ENCODE assay signal across 13 mouse cellular contexts in the genomic region with DNA sequence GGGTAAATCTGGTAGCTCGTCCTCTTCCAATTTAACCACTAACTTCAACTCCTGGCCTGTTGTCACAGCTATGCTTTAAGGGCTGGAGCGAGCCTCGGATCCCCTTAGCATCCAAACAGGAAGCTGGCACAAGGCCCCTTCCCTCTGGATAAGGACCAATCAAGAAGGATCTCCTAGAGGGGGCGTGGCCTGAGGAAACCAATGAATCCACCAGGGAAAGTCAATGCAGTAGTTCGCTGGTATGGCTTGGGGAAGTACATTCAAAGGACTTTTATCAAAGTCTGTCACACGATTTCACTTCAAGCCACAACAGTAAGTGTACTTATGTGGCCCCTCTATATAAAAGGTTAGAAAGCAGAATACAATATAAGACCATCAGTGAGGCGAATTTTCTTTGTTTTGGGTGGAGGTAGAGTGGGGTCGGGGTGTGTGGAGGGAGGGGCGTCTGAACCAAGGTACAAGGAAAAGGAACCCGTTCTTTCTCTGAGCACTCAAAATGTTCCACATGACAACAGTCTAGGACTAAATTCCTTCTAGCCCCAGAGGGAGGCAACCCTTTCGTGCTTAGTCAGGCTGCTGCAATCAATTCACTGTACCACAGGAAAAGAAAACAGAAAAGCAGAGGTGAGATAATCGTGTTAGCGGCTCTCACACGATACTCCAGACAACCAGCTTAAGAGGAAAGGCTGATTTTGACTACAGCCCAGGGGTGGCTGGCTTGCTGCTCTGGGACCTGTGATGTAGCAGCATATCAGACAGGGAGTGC. TPM values are rescaled to one million over a fixed set of nuclear protein-coding genes. Genes with fewer than 3 reads are reported as not detected.
A peak's percentile ranks its signal among the peaks of the same experiment; 100 is the strongest.
DNase-seq lines count a peak whose midpoint lies in the region; ATAC-seq and TF ChIP-seq lines count a peak whose summit lies in the region.
"Had no signal": no experiment of that assay in that cellular context is flagged by ENCODE, and none has a peak within 500 bp of the region (broad histone marks: within the 10 kb centered on the region; RNA-seq: fewer than 3 reads in every experiment).

No protein-coding gene starts in this region.

- no peak overlapping the region for H3K27ac ChIP-seq in heart, embryonic 14.5 days (replicated peaks in 1 of 2; ENCODE audit: control insufficient read depth in 1 of 2, insufficient read depth in 1 of 2, low read depth in 2 of 2, low read length in 2 of 2)
- no peak overlapping the region for H3K27ac ChIP-seq in midbrain, embryonic 14.5 days (replicated peaks; ENCODE audit: low read depth, low read length)
- H3K27ac ChIP-seq in midbrain, embryonic 10.5 days (replicated peaks), result no peak overlapping the region
- H3K27ac ChIP-seq in liver, embryonic 16.5 days (ENCODE audit: low read length), result no peak overlapping the region
- H3K27ac ChIP-seq in gastrocnemius, adult 2 months, result no peak overlapping the region
- H3K27ac ChIP-seq in forebrain, embryonic 10.5 days, result no peak overlapping the region
- H3K27ac ChIP-seq: macrophage; stomach, embryonic 15.5 days had no signal

- H3K27me3 ChIP-seq in heart, embryonic 14.5 days (ENCODE audit: control insufficient read depth, insufficient read depth, low read length), result no peaks in the 10 kb centered on the region; the same call in 1 of the 2 replicates
- no peaks in the 10 kb centered on the region for H3K27me3 ChIP-seq in midbrain, embryonic 14.5 days (ENCODE audit: control insufficient read depth, insufficient read depth, low read length)
- H3K27me3 ChIP-seq in midbrain, embryonic 10.5 days (ENCODE audit: low read depth, poor library complexity, severe bottlenecking), result no peaks in the 10 kb centered on the region
- no peaks in the 10 kb centered on the region for H3K27me3 ChIP-seq in liver, embryonic 16.5 days (ENCODE audit: control insufficient read depth, insufficient read depth, low read depth, low read length)
- H3K27me3 ChIP-seq in forebrain, embryonic 10.5 days (ENCODE audit: poor library complexity, severe bottlenecking), result no peaks in the 10 kb centered on the region
- H3K27me3 ChIP-seq: stomach, embryonic 15.5 days had no signal

- no peak for TF ChIP-seq CTCF in gastrocnemius, adult 2 months (IDR thresholded peaks at IDR 0.05)

- 39% methylated on average over 14 of the region's 14 CpGs for WGBS in heart, embryonic 14.5 days
- 66% methylated on average over 14 of the region's 14 CpGs for WGBS in midbrain, embryonic 14.5 days
- 64% methylated on average over 14 of the region's 14 CpGs for WGBS in midbrain, embryonic 10.5 days
- WGBS in liver, embryonic 16.5 days (ENCODE audit: insufficient replicate concordance), result 36% methylated on average over 14 of the region's 14 CpGs
- 67% methylated on average over 14 of the region's 14 CpGs for WGBS in forebrain, embryonic 10.5 days

- no peak overlapping the region for H3K4me3 ChIP-seq in heart, embryonic 14.5 days (ENCODE audit: control insufficient read depth in 1 of 2, insufficient read depth in 1 of 2, low read depth in 1 of 2, low read length in 2 of 2)
- H3K4me3 ChIP-seq in midbrain, embryonic 14.5 days (replicated peaks; ENCODE audit: low read depth, low read length), result no peak overlapping the region
- no peak overlapping the region for H3K4me3 ChIP-seq in midbrain, embryonic 10.5 days
- no peak overlapping the region for H3K4me3 ChIP-seq in liver, embryonic 16.5 days (ENCODE audit: low read depth, low read length)
- H3K4me3 ChIP-seq in gastrocnemius, adult 2 months, result no peak overlapping the region
- H3K4me3 ChIP-seq in forebrain, embryonic 10.5 days, result no peak overlapping the region
- H3K4me3 ChIP-seq: erythroblast, embryonic 14.5 days; stomach, embryonic 15.5 days had no signal

- intact Hi-C loops in heart, postnatal 10 days (cut with DNase I), result no loop called here
- intact Hi-C loops in gastrocnemius, adult 2 months (cut with DNase I), result no loop called here

- H3K9ac ChIP-seq in heart, embryonic 14.5 days (ENCODE audit: low read length), result no peak overlapping the region
- no peak overlapping the region for H3K9ac ChIP-seq in midbrain, embryonic 14.5 days (replicated peaks; ENCODE audit: low read length)
- no peak overlapping the region for H3K9ac ChIP-seq in liver, embryonic 16.5 days (ENCODE audit: low read depth, low read length)
- H3K9ac ChIP-seq: stomach, embryonic 15.5 days had no signal

- H3K4me2 ChIP-seq in heart, embryonic 14.5 days (ENCODE audit: low read length), result peak overlapping the region; percentile 14; the same call in 1 of the 2 replicates
- H3K4me2 ChIP-seq in midbrain, embryonic 14.5 days (ENCODE audit: low read length), result no peak overlapping the region
- 0 out of 2 replicates have a peak overlapping the region, but pooled peaks have one; percentile 3 for H3K4me2 ChIP-seq in liver, embryonic 16.5 days (ENCODE audit: low read depth, low read length)
- H3K4me2 ChIP-seq: stomach, embryonic 15.5 days had no signal

- no peak for ATAC-seq in heart, embryonic 14.5 days (ENCODE audit: insufficient number of reproducible peaks, insufficient read depth, low FRiP score, low read depth)
- ATAC-seq in midbrain, embryonic 14.5 days (ENCODE audit: low FRiP score, low TSS enrichment), result no peak
- ATAC-seq in liver, embryonic 16.5 days (ENCODE audit: low read depth), result no peak

- no peaks in the 10 kb centered on the region for H3K4me1 ChIP-seq in heart, embryonic 14.5 days (ENCODE audit: control insufficient read depth in 2 of 2, insufficient read depth in 2 of 2, low read length in 2 of 2)
- no peaks in the 10 kb centered on the region for H3K4me1 ChIP-seq in midbrain, embryonic 14.5 days (ENCODE audit: control insufficient read depth, insufficient read depth, low read length)
- no peaks in the 10 kb centered on the region for H3K4me1 ChIP-seq in midbrain, embryonic 10.5 days
- H3K4me1 ChIP-seq in liver, embryonic 16.5 days (ENCODE audit: control insufficient read depth, low read depth, low read length), result no peaks in the 10 kb centered on the region; the same call in 1 of the 2 replicates
- no peaks in the 10 kb centered on the region for H3K4me1 ChIP-seq in forebrain, embryonic 10.5 days
- H3K4me1 ChIP-seq: stomach, embryonic 15.5 days had no signal

- DNase-seq in heart, postnatal 10 days, result no peak
- DNase-seq in midbrain, embryonic 14.5 days, result peak; percentile 18
- no peak for DNase-seq in midbrain, embryonic 10.5 days (ENCODE audit: low spot score)
- peak; percentile 88 for DNase-seq in ZHBTc4 (ENCODE audit: low read depth, low spot score)
- DNase-seq in gastrocnemius, adult 2 months, result no peak
- DNase-seq in forebrain, embryonic 10.5 days (ENCODE audit: extremely low spot score, low spot score), result no peak
- DNase-seq: adrenal gland, postnatal 36 days; cerebellum, adult 2 months had no signal

- H3K36me3 ChIP-seq in heart, embryonic 14.5 days (ENCODE audit: control insufficient read depth, insufficient read depth, low read length), result no peaks in the 10 kb centered on the region
- no peaks in the 10 kb centered on the region for H3K36me3 ChIP-seq in midbrain, embryonic 14.5 days (ENCODE audit: control insufficient read depth, insufficient read depth, low read length)
- no peaks in the 10 kb centered on the region for H3K36me3 ChIP-seq in midbrain, embryonic 10.5 days
- no peaks in the 10 kb centered on the region for H3K36me3 ChIP-seq in liver, embryonic 16.5 days (ENCODE audit: control insufficient read depth, insufficient read depth)
- no peaks in the 10 kb centered on the region for H3K36me3 ChIP-seq in forebrain, embryonic 10.5 days (replicated peaks)
- H3K36me3 ChIP-seq: stomach, embryonic 15.5 days had no signal

- no peaks in the 10 kb centered on the region for H3K9me3 ChIP-seq in heart, embryonic 14.5 days (ENCODE audit: control insufficient read depth, low read length)
- no peaks in the 10 kb centered on the region for H3K9me3 ChIP-seq in midbrain, embryonic 14.5 days (ENCODE audit: control insufficient read depth, low read length)
- H3K9me3 ChIP-seq in midbrain, embryonic 10.5 days (replicated peaks), result no peaks in the 10 kb centered on the region
- H3K9me3 ChIP-seq in liver, embryonic 16.5 days (replicated peaks; ENCODE audit: control insufficient read depth, low read length), result no peaks in the 10 kb centered on the region
- no peaks in the 10 kb centered on the region for H3K9me3 ChIP-seq in forebrain, embryonic 10.5 days
- H3K9me3 ChIP-seq: stomach, embryonic 15.5 days had no signal

RNA-seq across cellular contexts. Expression of a gene that starts 16.2 kb away (rescaled TPM):
- polyA plus RNA-seq in heart, embryonic 14.5 days (2014; fragmentation: Nextera tagmentation; extraction: Ambion mirVana), result 1.2 and 1.5 TPM in 2 replicates
- 1 to 10 TPM; 3.6 TPM for total RNA-seq in heart, postnatal 10 days (2021)
- polyA plus RNA-seq in midbrain, embryonic 14.5 days (2014; fragmentation: Nextera tagmentation; extraction: Ambion mirVana), result 9.2 and 10.7 TPM in 2 replicates
- 0.99 and 1.5 TPM in 2 replicates for polyA plus RNA-seq in midbrain, embryonic 10.5 days (2016; fragmentation: Nextera tagmentation; extraction: Ambion mirVana)
- polyA plus RNA-seq in liver, embryonic 16.5 days (2015; fragmentation: Nextera tagmentation; extraction: Ambion mirVana), result 2.0 and 3.0 TPM in 2 replicates
- 1 to 10 TPM; 2.0 to 4.3 TPM for total RNA-seq in gastrocnemius, adult 2 months (2021)
- polyA plus RNA-seq in forebrain, embryonic 10.5 days (2016; fragmentation: Nextera tagmentation; extraction: Ambion mirVana), result 0.90 and 0.93 TPM in 2 replicates

RNA-seq across cellular contexts. Expression of a gene that starts 36.1 kb away (rescaled TPM):
- polyA plus RNA-seq in heart, embryonic 14.5 days (2014; fragmentation: Nextera tagmentation; extraction: Ambion mirVana), result 108 and 141 TPM in 2 replicates
- 100 to 1,000 TPM; 124 to 126 TPM for total RNA-seq in heart, postnatal 10 days (2021)
- polyA plus RNA-seq in midbrain, embryonic 14.5 days (2014; fragmentation: Nextera tagmentation; extraction: Ambion mirVana), result 110 and 121 TPM in 2 replicates
- polyA plus RNA-seq in midbrain, embryonic 10.5 days (2016; fragmentation: Nextera tagmentation; extraction: Ambion mirVana), result 133 and 136 TPM in 2 replicates
- polyA plus RNA-seq in liver, embryonic 16.5 days (2015; fragmentation: Nextera tagmentation; extraction: Ambion mirVana), result 39.4 and 43.0 TPM in 2 replicates
- 100 to 1,000 TPM; 134 to 164 TPM for total RNA-seq in gastrocnemius, adult 2 months (2021)
- 125 and 129 TPM in 2 replicates for polyA plus RNA-seq in forebrain, embryonic 10.5 days (2016; fragmentation: Nextera tagmentation; extraction: Ambion mirVana)

RNA-seq across cellular contexts. Expression of a gene that starts 57.6 kb away (rescaled TPM):
- polyA plus RNA-seq in heart, embryonic 14.5 days (2014; fragmentation: Nextera tagmentation; extraction: Ambion mirVana), result not detected in 2 replicates
- total RNA-seq in heart, postnatal 10 days (2021), result 1 to 10 TPM in 1 of 2 experiments, under 1 TPM in 1; 0.82 to 1.4 TPM
- not detected in 2 replicates for polyA plus RNA-seq in midbrain, embryonic 14.5 days (2014; fragmentation: Nextera tagmentation; extraction: Ambion mirVana)
- polyA plus RNA-seq in midbrain, embryonic 10.5 days (2016; fragmentation: Nextera tagmentation; extraction: Ambion mirVana), result not detected in 2 replicates
- not detected in 2 replicates for polyA plus RNA-seq in liver, embryonic 16.5 days (2015; fragmentation: Nextera tagmentation; extraction: Ambion mirVana)
- total RNA-seq in gastrocnemius, adult 2 months (2021), result under 1 TPM; 0.56 to 0.99 TPM
- polyA plus RNA-seq in forebrain, embryonic 10.5 days (2016; fragmentation: Nextera tagmentation; extraction: Ambion mirVana), result not detected in 2 replicates
- polyA plus RNA-seq: erythroblast, embryonic 14.5 days; stomach, embryonic 15.5 days had no signal

Comparison
In these comparisons a context has a peak if more than half of its experiments do, and no peak if none do; other contexts are left out.
1. DNase-seq: peak in midbrain, embryonic 14.5 days (single experiment) and ZHBTc4 (single experiment); none in heart, postnatal 10 days (0 of 2), midbrain, embryonic 10.5 days (single experiment), gastrocnemius, adult 2 months (single experiment) and forebrain, embryonic 10.5 days (single experiment).